Mouse (Mus musculus) olfactory bulb, adult 2 months (tissue): ENCODE data around the gene Rex1bd.

ENCODE experiments used
- CTCF ChIP-seq: fragments of 200-500 bp; IDR thresholded peaks from 2 replicates; pipeline ENCODE4 v1.5.1; 2012; ENCODE audit warnings: low read depth, mild to moderate bottlenecking, low read length, moderate library complexity; ENCODE audit not compliant: insufficient read depth
- POLR2A ChIP-seq: fragments of 200-500 bp; IDR thresholded peaks from 2 replicates; pipeline ENCODE4 v1.6.1; 2012; ENCODE audit warnings: mild to moderate bottlenecking, low read depth, low read length, moderate library complexity; ENCODE audit not compliant: insufficient read depth

DNA sequence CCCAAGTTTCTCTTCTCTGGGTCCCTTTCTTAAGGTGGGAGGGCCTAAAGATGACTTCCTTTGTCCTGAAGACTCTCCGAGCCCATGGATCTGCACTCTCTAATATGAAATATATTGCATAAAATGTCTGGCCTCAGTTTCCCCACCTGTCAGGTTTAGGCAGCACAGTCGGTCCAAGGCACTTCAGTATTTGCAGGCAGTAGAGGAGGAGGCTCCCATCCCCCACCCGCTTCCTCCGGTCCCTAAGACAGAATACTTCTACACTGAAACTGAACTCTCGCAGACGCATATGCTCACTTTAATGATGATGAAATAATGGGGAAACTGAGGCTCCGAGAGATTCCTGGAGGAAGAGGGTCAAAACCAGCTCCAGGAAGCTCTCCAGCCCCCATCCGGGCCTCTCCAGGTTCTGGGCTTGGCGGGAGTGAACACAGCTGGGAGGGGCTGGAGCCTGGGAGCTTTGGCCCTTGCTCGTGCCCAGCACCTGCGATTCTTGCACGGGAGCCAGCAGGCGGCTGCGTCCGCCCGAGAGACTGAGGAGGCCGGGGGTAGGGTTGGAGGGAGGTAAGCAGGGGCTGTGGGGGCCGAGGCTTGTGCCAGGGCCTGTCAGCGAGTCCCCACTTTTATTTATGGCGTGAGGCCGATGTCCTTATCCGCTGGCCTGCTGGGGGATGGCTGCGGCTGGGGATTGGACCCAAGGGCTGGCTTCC, 4.6 kb downstream of the Rex1bd start:
- TF ChIP-seq CTCF (no peak), POLR2A (no peak)
